Mouse (Mus musculus) hindbrain, embryonic 16.5 days (tissue): ENCODE results near the gene Plppr2. TPM values are rescaled to one million over a fixed set of nuclear protein-coding genes. Genes with fewer than 3 reads are reported as not detected.
A peak's percentile ranks its signal among the peaks of the same experiment; 100 is the strongest.

Source experiments
- ATAC-seq: fragments of 200-750 bp; cut with Nextera tagmentation; 2 replicates; pipeline ENCODE4 v1.8.0; 2017; ENCODE audit warnings: moderate TSS enrichment, moderate library complexity
- H3K27ac ChIP-seq: fragments of 300-500 bp; sonication (generic); 2 replicates; pipeline ENCODE4 v1.5.1; 2014; ENCODE audit warnings: low read depth, mild to moderate bottlenecking, control low read depth, low read length, moderate library complexity
- H3K27me3 ChIP-seq: fragments of 300-500 bp; sonication (generic); replicated peaks from 2 replicates; pipeline ENCODE4 v1.6.1; 2014; ENCODE audit warnings: low read length; ENCODE audit not compliant: control insufficient read depth, insufficient read depth
- H3K36me3 ChIP-seq: fragments of 300-500 bp; sonication (generic); 2 replicates; pipeline ENCODE4 v1.6.1; 2014; ENCODE audit warnings: mild to moderate bottlenecking, low read length, moderate library complexity, mixed read lengths; ENCODE audit not compliant: control insufficient read depth, insufficient read depth
- H3K4me1 ChIP-seq: fragments of 300-500 bp; sonication (generic); 2 replicates; pipeline ENCODE4 v1.6.1; 2014; ENCODE audit warnings: low read depth, low read length; ENCODE audit not compliant: control insufficient read depth, insufficient read depth
- H3K4me2 ChIP-seq: fragments of 300-500 bp; sonication (generic); 2 replicates; pipeline ENCODE4 v1.6.1; 2014; ENCODE audit warnings: mild to moderate bottlenecking, low read length, control low read depth, moderate library complexity
- H3K4me3 ChIP-seq: fragments of 300-500 bp; sonication (generic); 2 replicates; pipeline ENCODE4 v1.5.1; 2014; ENCODE audit warnings: mild to moderate bottlenecking, low read length, control low read depth, moderate library complexity
- H3K9ac ChIP-seq: fragments of 300-500 bp; sonication (generic); 2 replicates; pipeline ENCODE4 v1.6.1; 2014; ENCODE audit warnings: low read depth, mild to moderate bottlenecking, control low read depth, low read length, moderate library complexity
- H3K9me3 ChIP-seq: fragments of 300-500 bp; sonication (generic); 2 replicates; pipeline ENCODE4 v1.6.1; 2014; ENCODE audit warnings: mild to moderate bottlenecking, low read length, moderate library complexity; ENCODE audit not compliant: control insufficient read depth
- WGBS: fragments of 180-500 bp; shearing (Covaris S2); extraction: QIAGEN DNeasy Blood & Tissue Kit; methylation state at CpG from one replicate; pipeline ENCODE4 v1.1.7; 2014; 5-methylcytosine and 5-hydroxymethylcytosine counted together
- polyA plus RNA-seq: library from polyadenylated mRNA; unstranded; fragments of >200 nt; fragmentation: Nextera tagmentation; extraction: Ambion mirVana; gene quantifications from 2 replicates; pipeline ENCODE4 v1.2.1, GENCODE M21; 2015

Plppr2 gene
- polyA plus RNA-seq, 1 experiment from 2014 or later, result 106 TPM

- H3K9me3 ChIP-seq, result no peaks in the 10 kb centered on the region
- H3K4me3 ChIP-seq, result no peak overlapping the region
- H3K27me3 ChIP-seq, result peaks cover 8% of the 10 kb centered on the region
- ATAC-seq, result no peak
- no peak overlapping the region for H3K9ac ChIP-seq
- H3K27ac ChIP-seq, result no peak overlapping the region
- H3K4me2 ChIP-seq, result no peak overlapping the region
- peaks cover 8% of the 10 kb centered on the region for H3K4me1 ChIP-seq
- WGBS, result 83% methylated on average over 3 of the region's 3 CpGs
- no peaks in the 10 kb centered on the region for H3K36me3 ChIP-seq
These were observed 17.8 kb downstream of the Plppr2 start for GRCm38 (mm10) chr9:21954635-21955034.

- Histone ChIP-seq H3K27me3 (peaks cover 12% of the 10 kb centered on the region), H3K9ac (peak overlapping the region; percentile 53), H3K4me1 (peaks cover 8% of the 10 kb centered on the region), H3K27ac (peak overlapping the region; percentile 97), H3K36me3 (no peaks in the 10 kb centered on the region), H3K4me3 (peak overlapping the region; percentile 69), H3K4me2 (peak overlapping the region; percentile 60), H3K9me3 (no peaks in the 10 kb centered on the region)
- peak; percentile 63 for ATAC-seq
- WGBS, result 3% methylated on average over 18 of the region's 18 CpGs
These were observed 18.4 kb downstream of the Plppr2 start for GRCm38 (mm10) chr9:21955225-21955569.

GRCm38 (mm10) chr9:21955570-21956281, 18.9 kb downstream of the Plppr2 start, which contains the start of gene Swsap1:
Swsap1 (plus strand) TSS chr9:21955755.
- under 1% methylated on average over 52 of the region's 54 CpGs for WGBS
- no peaks in the 10 kb centered on the region for H3K36me3 ChIP-seq
- H3K27me3 ChIP-seq, result peaks cover 17% of the 10 kb centered on the region
- peak within 1 kb of the TSS; percentile 69 for H3K4me3 ChIP-seq
- peaks cover 10% of the 10 kb centered on the region for H3K4me1 ChIP-seq
- H3K9ac ChIP-seq, result peak within 1 kb of the TSS; percentile 82
- peak within 1 kb of the TSS; percentile 97 for H3K27ac ChIP-seq
- no peaks in the 10 kb centered on the region for H3K9me3 ChIP-seq
- peak within 1 kb of the TSS; percentile 63 for H3K4me2 ChIP-seq
- peak; percentile 98 for ATAC-seq

GRCm38 (mm10) chr9:21958372-21958771, 21.5 kb downstream of the Plppr2 start:
- H3K4me2 ChIP-seq, result no peak overlapping the region
- H3K27me3 ChIP-seq, result peaks cover 32% of the 10 kb centered on the region
- peaks cover 21% of the 10 kb centered on the region for H3K4me1 ChIP-seq
- no peak overlapping the region for H3K9ac ChIP-seq
- no peaks in the 10 kb centered on the region for H3K36me3 ChIP-seq
- no peaks in the 10 kb centered on the region for H3K9me3 ChIP-seq
- H3K4me3 ChIP-seq, result no peak overlapping the region
- 93% methylated on average over 5 of the region's 5 CpGs for WGBS
- no peak for ATAC-seq
- no peak overlapping the region for H3K27ac ChIP-seq

- 86% methylated on average over 7 of the region's 7 CpGs for WGBS
- Histone ChIP-seq H3K4me3 (no peak overlapping the region), H3K4me1 (peaks cover 20% of the 10 kb centered on the region), H3K27me3 (peaks cover 35% of the 10 kb centered on the region), H3K9me3 (no peaks in the 10 kb centered on the region), H3K4me2 (no peak overlapping the region), H3K36me3 (no peaks in the 10 kb centered on the region), H3K9ac (no peak overlapping the region), H3K27ac (no peak overlapping the region)
- ATAC-seq, result no peak
These were observed 22.4 kb downstream of the Plppr2 start for GRCm38 (mm10) chr9:21959244-21959643.

GRCm38 (mm10) chr9:21960135-21960534, 23.3 kb downstream of the Plppr2 start:
- Histone ChIP-seq H3K4me1 (peaks cover 20% of the 10 kb centered on the region), H3K36me3 (no peaks in the 10 kb centered on the region), H3K4me3 (no peak overlapping the region), H3K27me3 (peaks cover 35% of the 10 kb centered on the region), H3K9ac (no peak overlapping the region), H3K27ac (no peak overlapping the region), H3K9me3 (no peaks in the 10 kb centered on the region), H3K4me2 (no peak overlapping the region)
- ATAC-seq, result no peak
- 59% methylated on average over 9 of the region's 9 CpGs for WGBS

- Histone ChIP-seq H3K4me2 (no peak overlapping the region), H3K4me3 (no peak overlapping the region), H3K27me3 (peaks cover 35% of the 10 kb centered on the region), H3K9me3 (no peaks in the 10 kb centered on the region), H3K36me3 (no peaks in the 10 kb centered on the region), H3K27ac (no peak overlapping the region), H3K9ac (no peak overlapping the region), H3K4me1 (peaks cover 20% of the 10 kb centered on the region)
- 11% methylated on average over 26 of the region's 26 CpGs for WGBS
- ATAC-seq, result no peak
These were observed 23.9 kb downstream of the Plppr2 start for GRCm38 (mm10) chr9:21960558-21961208.

- peak overlapping the region; percentile 59 for H3K4me2 ChIP-seq
- ATAC-seq, result no peak
- no peak overlapping the region for H3K27ac ChIP-seq
- H3K4me1 ChIP-seq, result peaks cover 17% of the 10 kb centered on the region
- 2% methylated on average over 35 of the region's 35 CpGs for WGBS
- H3K9me3 ChIP-seq, result no peaks in the 10 kb centered on the region
- no peaks in the 10 kb centered on the region for H3K36me3 ChIP-seq
- peaks cover 35% of the 10 kb centered on the region for H3K27me3 ChIP-seq
- H3K9ac ChIP-seq, result peak overlapping the region; percentile 41; the same call in 1 of the 2 replicates
- H3K4me3 ChIP-seq, result peak overlapping the region; percentile 41
These were observed 24.6 kb downstream of the Plppr2 start for GRCm38 (mm10) chr9:21961366-21961980.

GRCm38 (mm10) chr9:21962010-21962409, 25.2 kb downstream of the Plppr2 start:
- no peak for ATAC-seq
- 0% methylated on average over 15 of the region's 15 CpGs for WGBS
- peaks cover 35% of the 10 kb centered on the region for H3K27me3 ChIP-seq

More at GRCm38 (mm10) chr9:21962010-21962409, 25.2 kb downstream of the Plppr2 start:
- H3K9me3 ChIP-seq, result no peaks in the 10 kb centered on the region
- no peaks in the 10 kb centered on the region for H3K36me3 ChIP-seq
- peak overlapping the region; percentile 41 for H3K9ac ChIP-seq
- peaks cover 15% of the 10 kb centered on the region for H3K4me1 ChIP-seq
- peak overlapping the region; percentile 59 for H3K4me2 ChIP-seq
- peak overlapping the region; percentile 41 for H3K4me3 ChIP-seq
- no peak overlapping the region for H3K27ac ChIP-seq
